In the genomic region with DNA sequence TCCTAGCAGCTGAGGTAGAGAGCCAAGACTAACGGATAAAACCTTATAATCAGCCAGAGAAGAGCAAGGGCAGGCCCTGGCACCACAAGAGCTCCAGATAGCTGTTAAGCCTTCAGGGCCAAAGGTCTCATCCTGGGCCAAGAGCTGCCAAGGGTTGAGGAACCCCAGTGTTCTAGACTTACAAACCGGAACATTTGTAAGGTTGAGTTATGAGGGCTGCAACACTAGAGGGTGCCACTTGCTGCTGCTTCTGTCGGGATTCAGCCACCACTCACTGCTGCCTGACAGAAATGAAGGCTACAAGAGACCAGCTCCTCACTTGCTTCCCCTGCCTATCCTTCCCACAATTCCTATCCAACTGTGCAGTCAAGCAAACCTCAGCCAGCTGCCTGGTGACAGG, we compare ENCODE assay signal across 8 mouse cellular contexts. TPM values are rescaled to one million over a fixed set of nuclear protein-coding genes. Genes with fewer than 3 reads are reported as not detected.
DNase-seq lines count a peak whose midpoint lies in the region; ATAC-seq and TF ChIP-seq lines count a peak whose summit lies in the region.

No protein-coding gene starts in this region.

- peaks cover 19% of the 10 kb centered on the region for H3K36me3 ChIP-seq in heart, adult 2 months (ENCODE audit: control insufficient read depth, insufficient read depth, low read length)
- no peaks in the 10 kb centered on the region for H3K36me3 ChIP-seq in heart, embryonic 11.5 days (ENCODE audit: control insufficient read depth, insufficient read depth, low read length)
- H3K36me3 ChIP-seq in heart, postnatal 0 days (replicated peaks; ENCODE audit: control insufficient read depth, insufficient read depth, low read length), result no peaks in the 10 kb centered on the region

- H3K4me1 ChIP-seq in heart, adult 2 months (ENCODE audit: control insufficient read depth, insufficient read depth, low read length), result peaks cover 3% of the 10 kb centered on the region
- H3K4me1 ChIP-seq in heart, embryonic 11.5 days (ENCODE audit: control insufficient read depth, insufficient read depth, low read length), result peaks cover 17% of the 10 kb centered on the region
- H3K4me1 ChIP-seq in heart, postnatal 0 days (ENCODE audit: control insufficient read depth, insufficient read depth), result peaks cover 19% of the 10 kb centered on the region
- H3K4me1 ChIP-seq in olfactory bulb, adult 2 months (ENCODE audit: control insufficient read depth, insufficient read depth, low read length), result peaks cover 5% of the 10 kb centered on the region; the same call in 1 of the 2 replicates

- no peak for TF ChIP-seq POLR2A in heart, adult 2 months (IDR thresholded peaks at IDR 0.05; ENCODE audit: insufficient read depth, low read depth, low read length)
- TF ChIP-seq POLR2A in olfactory bulb, adult 2 months (IDR thresholded peaks at IDR 0.05; ENCODE audit: insufficient read depth, low read depth, low read length), result no peak

- H3K9me3 ChIP-seq in heart, embryonic 11.5 days (replicated peaks; ENCODE audit: control insufficient read depth, low read length), result no peaks in the 10 kb centered on the region
- no peaks in the 10 kb centered on the region for H3K9me3 ChIP-seq in heart, postnatal 0 days (replicated peaks; ENCODE audit: control insufficient read depth, low read length)

- H3K27ac ChIP-seq in heart, adult 2 months, result peak overlapping the region; percentile 4; the same call in 1 of the 2 replicates
- H3K27ac ChIP-seq in heart, embryonic 11.5 days (ENCODE audit: low read depth, low read length), result no peak overlapping the region
- H3K27ac ChIP-seq in heart, postnatal 0 days (ENCODE audit: low read depth), result peak overlapping the region; percentile 57
- H3K27ac ChIP-seq in olfactory bulb, adult 2 months (ENCODE audit: insufficient read depth, low read depth, low read length), result no peak overlapping the region

- TF ChIP-seq CTCF in heart, adult 2 months (IDR thresholded peaks at IDR 0.05), result peak; percentile 70
- TF ChIP-seq CTCF in heart, postnatal 0 days (IDR thresholded peaks at IDR 0.05; ENCODE audit: low read depth), result peak; percentile 53
- 0 out of 2 replicates have a peak, but pooled peaks have one; percentile 24 for TF ChIP-seq CTCF in olfactory bulb, adult 2 months (IDR thresholded peaks at IDR 0.05; ENCODE audit: insufficient read depth, low read depth, low read length)

- H3K79me2 ChIP-seq in heart, adult 2 months (replicated peaks; ENCODE audit: control insufficient read depth, insufficient read depth, low read length), result peaks cover 4% of the 10 kb centered on the region; the same call in 1 of the 2 replicates

- intact Hi-C loops in heart, adult 2 months (cut with DNase I), result loop anchor here (5.0 kb wide), 3 partner anchors 60 to 360 kb away; no protein-coding TSS in a partner anchor
- intact Hi-C loops in left cerebral cortex, postnatal 25 days (cut with DNase I), result loop anchor here (5.0 kb wide), 2 partner anchors 60 to 195 kb away; partner anchors contain the start of gene Atxn7l1

- no peaks in the 10 kb centered on the region for H3K27me3 ChIP-seq in heart, adult 2 months (ENCODE audit: control insufficient read depth, insufficient read depth, low read length)
- H3K27me3 ChIP-seq in heart, embryonic 11.5 days (ENCODE audit: control insufficient read depth, insufficient read depth, low read length), result no peaks in the 10 kb centered on the region
- H3K27me3 ChIP-seq in heart, postnatal 0 days (ENCODE audit: control insufficient read depth, insufficient read depth, low read length), result no peaks in the 10 kb centered on the region

- DNase-seq in heart, adult 2 months, result peak; percentile 51 to 62
- peak; percentile 74 for DNase-seq in MN1 (ENCODE audit: low spot score)
- peak; percentile 28 to 44 for DNase-seq in cerebellum, postnatal 14 days
- peak; percentile 59 for DNase-seq in heart, postnatal 0 days (ENCODE audit: low spot score)
- DNase-seq in left cerebral cortex, postnatal 25 days (ENCODE audit: low spot score in 2 of 2), result peak; percentile 52 to 81
- peak; percentile 74 for DNase-seq in thymus, postnatal 14 days

- H3K4me2 ChIP-seq in heart, embryonic 11.5 days, result no peak overlapping the region
- H3K4me2 ChIP-seq in heart, postnatal 0 days (ENCODE audit: low read depth, low read length), result no peak overlapping the region

- no peak overlapping the region for H3K9ac ChIP-seq in heart, adult 2 months (ENCODE audit: low read depth, low read length)
- H3K9ac ChIP-seq in heart, embryonic 11.5 days (ENCODE audit: low read depth, low read length), result no peak overlapping the region
- H3K9ac ChIP-seq in heart, postnatal 0 days (replicated peaks; ENCODE audit: low read depth, low read length), result no peak overlapping the region

- no peak for ATAC-seq in heart, embryonic 11.5 days (replicated peaks; ENCODE audit: insufficient number of reproducible peaks, low FRiP score, low TSS enrichment)
- ATAC-seq in heart, postnatal 0 days (ENCODE audit: insufficient read depth, low read depth), result no peak

- no peak overlapping the region for H3K4me3 ChIP-seq in heart, adult 2 months
- H3K4me3 ChIP-seq in heart, embryonic 11.5 days (ENCODE audit: low read depth, low read length), result no peak overlapping the region
- no peak overlapping the region for H3K4me3 ChIP-seq in heart, postnatal 0 days (ENCODE audit: low read depth, low read length)
- no peak overlapping the region for H3K4me3 ChIP-seq in olfactory bulb, adult 2 months (ENCODE audit: insufficient read depth, low read depth, low read length)

- 0 out of 2 replicates have a peak, but pooled peaks have one; percentile 38 for TF ChIP-seq EP300 in heart, adult 2 months (IDR thresholded peaks at IDR 0.05; ENCODE audit: insufficient read depth, low read depth, low read length)
- TF ChIP-seq EP300 in heart, postnatal 0 days (IDR thresholded peaks at IDR 0.05; ENCODE audit: low read depth), result no peak

- 32% methylated on average over 3 of the region's 3 CpGs for WGBS in heart, adult 2 months
- WGBS in heart, embryonic 11.5 days (ENCODE audit: insufficient replicate concordance), result 29% methylated on average over 3 of the region's 3 CpGs
- WGBS in heart, postnatal 0 days, result 29% methylated on average over 3 of the region's 3 CpGs
- WGBS in olfactory bulb, adult 2 months, result 41% methylated on average over 3 of the region's 3 CpGs

RNA-seq across cellular contexts. Expression of gene Sypl, which starts 1.3 kb away (rescaled TPM):
- 10 to 100 TPM; 77.8 to 85.5 TPM for total RNA-seq in heart, adult 2 months (2021)
- polyA plus RNA-seq in heart, adult 2 months (2012; rRNA removed), result 75.7 and 120 TPM in 2 replicates
- polyA plus RNA-seq in heart, embryonic 11.5 days (2014; fragmentation: Nextera tagmentation; extraction: Ambion mirVana), result 85.0 and 96.3 TPM in 2 replicates
- 25.2 and 45.0 TPM in 2 replicates for total RNA-seq in heart, postnatal 0 days (2014; rRNA removed; ENCODE audit: low replicate concordance)
- polyA plus RNA-seq in heart, postnatal 0 days (2015; fragmentation: Nextera tagmentation; extraction: Ambion mirVana), result 91.1 and 96.3 TPM in 2 replicates
- 10 to 100 TPM; 36.3 to 40.6 TPM for total RNA-seq in left cerebral cortex, postnatal 25 days (2021)
- not detected in 2 replicates for polyA plus RNA-seq in olfactory bulb, adult 2 months (2012; ENCODE audit: insufficient read depth, insufficient read length, low replicate concordance, missing spikeins)

Comparison
In these comparisons a context has a peak if more than half of its experiments do, and no peak if none do; other contexts are left out.
1. H3K27ac ChIP-seq: peak in heart, adult 2 months (single experiment) and heart, postnatal 0 days (single experiment); none in heart, embryonic 11.5 days (single experiment) and olfactory bulb, adult 2 months (single experiment).
2. Peak in every context shown above with its lines, with median percentiles within 50 percentile points of each other: DNase-seq and CTCF ChIP-seq.